Mouse (Mus musculus) inflammation-experienced regulatory T-cells, adult 6 months (primary cell): ENCODE results near the gene Ms4a2. TPM values are rescaled to one million over a fixed set of nuclear protein-coding genes. Genes with fewer than 3 reads are reported as not detected.
A peak's percentile ranks its signal among the peaks of the same experiment; 100 is the strongest.

Experiments
- ATAC-seq: one replicate; pipeline ENCODE4 v1.8.0; 2017
- polyA plus RNA-seq, 3 experiments: library from polyadenylated mRNA; unstranded; fragments of 100-300 nt; shearing (Covaris generic); gene quantifications; one replicate each; pipeline ENCODE4 v1.2.1; 2017

Gene Ms4a2
- polyA plus RNA-seq, 3 experiments from 2014 or later = 0.26 TPM; not detected in 2

GRCm38 (mm10) chr19:11589205-11589604 is 34.3 kb downstream of the Ms4a2 start:
- ATAC-seq = peak; percentile 88

GRCm38 (mm10) chr19:11574965-11575364 is 48.6 kb downstream of the Ms4a2 start:
- no peak for ATAC-seq

Other genes starting within 250 kb of the Ms4a2 start
- 1 to 10 TPM in 2 of 3 experiments, not detected in 1; 1.2 to 3.9 TPM for gene Ms4a4a, start 248.2 kb downstream of the Ms4a2 start, polyA plus RNA-seq
- gene Ms4a4c, start 218.9 kb downstream of the Ms4a2 start, polyA plus RNA-seq = 10 to 100 TPM; 37.0 to 78.1 (median 53.9) TPM
- gene Ms4a4b, start 180.2 kb downstream of the Ms4a2 start, polyA plus RNA-seq = 1,000 to 10,000 TPM; 2,395 to 2,899 (median 2,705) TPM
- gene Ms4a6c, start 154.4 kb downstream of the Ms4a2 start, polyA plus RNA-seq = 10 to 100 TPM; 17.0 to 36.7 (median 21.0) TPM
- 100 to 1,000 TPM; 382 to 635 (median 544) TPM for gene Gm8369, start 137.8 kb downstream of the Ms4a2 start, polyA plus RNA-seq
- gene Ms4a6b, start 107.2 kb downstream of the Ms4a2 start, polyA plus RNA-seq = 1,000 to 10,000 TPM; 1,170 to 1,320 (median 1,200) TPM
- 1 to 10 TPM; 2.1 to 5.3 (median 3.7) TPM for gene Ms4a4d, start 86.9 kb downstream of the Ms4a2 start, polyA plus RNA-seq
- gene Ms4a6d, start 18.9 kb downstream of the Ms4a2 start, polyA plus RNA-seq = 10 to 100 TPM; 17.3 to 36.2 (median 20.1) TPM
- not detected for gene Ms4a3, start 17.1 kb upstream of the Ms4a2 start, polyA plus RNA-seq
- not detected for gene Oosp2, start 36.8 kb upstream of the Ms4a2 start, polyA plus RNA-seq
- not detected for gene Oosp1, start 67.4 kb upstream of the Ms4a2 start, polyA plus RNA-seq
- gene Oosp3, start 73.3 kb upstream of the Ms4a2 start, polyA plus RNA-seq = not detected
- gene Gif, start 123.8 kb upstream of the Ms4a2 start, polyA plus RNA-seq = not detected
- gene Mrpl16, start 146.7 kb upstream of the Ms4a2 start, polyA plus RNA-seq = 10 to 100 TPM; 34.9 to 46.7 (median 44.9) TPM
- gene Stx3, start 195.7 kb upstream of the Ms4a2 start, polyA plus RNA-seq = 1 to 10 TPM; 2.1 to 3.3 (median 3.2) TPM
- gene Olfr1417, start 215.5 kb upstream of the Ms4a2 start, polyA plus RNA-seq = not detected
- gene Olfr1418, start 237.3 kb upstream of the Ms4a2 start, polyA plus RNA-seq = not detected